Mouse (Mus musculus) hindbrain, embryonic 11.5 days (tissue): ENCODE results near the gene Lmo7. TPM values are rescaled to one million over a fixed set of nuclear protein-coding genes. Genes with fewer than 3 reads are reported as not detected.

ENCODE experiments used
- ATAC-seq: fragments of 200-750 bp; cut with Nextera tagmentation; 2 replicates; pipeline ENCODE4 v1.8.0; 2017; ENCODE audit warnings: mild to moderate bottlenecking, moderate TSS enrichment, moderate library complexity; ENCODE audit not compliant: low FRiP score
- DNase-seq: peaks from one replicate; pipeline ENCODE4 v3.0.0-alpha.2; 2015; ENCODE audit warnings: low spot score
- H3K27ac ChIP-seq: fragments of 300-500 bp; sonication (generic); 2 replicates; pipeline ENCODE4 v1.5.1; 2014; ENCODE audit warnings: mild to moderate bottlenecking, low read depth, low read length
- H3K27me3 ChIP-seq: fragments of 300-500 bp; sonication (generic); 2 replicates; pipeline ENCODE4 v1.6.1; 2014; ENCODE audit warnings: mild to moderate bottlenecking, low read length, moderate library complexity, mixed read lengths; ENCODE audit not compliant: control insufficient read depth, insufficient read depth
- H3K36me3 ChIP-seq: fragments of 300-500 bp; sonication (generic); 2 replicates; pipeline ENCODE4 v1.6.1; 2014; ENCODE audit warnings: mild to moderate bottlenecking, low read length, moderate library complexity, mixed read lengths; ENCODE audit not compliant: control insufficient read depth, insufficient read depth
- H3K4me1 ChIP-seq: fragments of 300-500 bp; sonication (generic); replicated peaks from 2 replicates; pipeline ENCODE4 v1.6.1; 2014; ENCODE audit warnings: low read length, mixed read lengths; ENCODE audit not compliant: control insufficient read depth, insufficient read depth
- H3K4me2 ChIP-seq: fragments of 300-500 bp; sonication (generic); replicated peaks from 2 replicates; pipeline ENCODE4 v1.6.1; 2014; ENCODE audit warnings: mild to moderate bottlenecking, low read depth, low read length
- H3K4me3 ChIP-seq: fragments of 300-500 bp; sonication (generic); 2 replicates; pipeline ENCODE4 v1.5.1; 2014; ENCODE audit warnings: low read depth, low read length
- H3K9ac ChIP-seq: fragments of 300-500 bp; sonication (generic); 2 replicates; pipeline ENCODE4 v1.6.1; 2014; ENCODE audit warnings: low read depth, low read length
- H3K9me3 ChIP-seq: fragments of 300-500 bp; sonication (generic); 2 replicates; pipeline ENCODE4 v1.6.1; 2016; ENCODE audit warnings: low read length; ENCODE audit not compliant: control insufficient read depth
- WGBS: fragments of 180-500 bp; shearing (Covaris S2); extraction: QIAGEN DNeasy Blood & Tissue Kit; methylation state at CpG from one replicate; pipeline ENCODE4 v1.1.7; 2014; 5-methylcytosine and 5-hydroxymethylcytosine counted together
- polyA plus RNA-seq: library from polyadenylated mRNA; unstranded; fragments of >200 nt; fragmentation: Nextera tagmentation; extraction: Ambion mirVana; gene quantifications from 2 replicates; pipeline ENCODE4 v1.2.1, GENCODE M21; 2014

Gene Lmo7
- polyA plus RNA-seq, 1 experiment from 2014 or later: 3.3 TPM

- Histone ChIP-seq H3K27me3 (no peaks in the 10 kb centered on the region), H3K4me1 (no peaks in the 10 kb centered on the region), H3K9me3 (no peaks in the 10 kb centered on the region), H3K36me3 (no peaks in the 10 kb centered on the region), H3K27ac (no peak overlapping the region), H3K4me3 (no peak overlapping the region), H3K4me2 (no peak overlapping the region), H3K9ac (no peak overlapping the region)
- WGBS: over 99% methylated on average over 3 of the region's 3 CpGs
- DNase-seq (no peak), ATAC-seq (no peak)
These were observed 54.7 kb downstream of the Lmo7 start for GRCm38 (mm10) chr14:101784315-101784945.

GRCm38 (mm10) chr14:101787903-101788302 lies 58.1 kb downstream of the Lmo7 start:
- ATAC-seq (no peak), DNase-seq (no peak)
- 76% methylated on average over 5 of the region's 5 CpGs for WGBS
- no peak overlapping the region for H3K4me3 ChIP-seq
- no peak overlapping the region for H3K9ac ChIP-seq
- no peaks in the 10 kb centered on the region for H3K27me3 ChIP-seq
- H3K36me3 ChIP-seq: no peaks in the 10 kb centered on the region
- no peak overlapping the region for H3K4me2 ChIP-seq
- H3K27ac ChIP-seq: no peak overlapping the region
- H3K9me3 ChIP-seq: no peaks in the 10 kb centered on the region
- H3K4me1 ChIP-seq: no peaks in the 10 kb centered on the region

- H3K36me3 ChIP-seq: no peaks in the 10 kb centered on the region
- no peak overlapping the region for H3K4me3 ChIP-seq
- no peak overlapping the region for H3K9ac ChIP-seq
- DNase-seq (no peak), ATAC-seq (no peak)
- WGBS: 92% methylated on average over 6 of the region's 6 CpGs
- no peaks in the 10 kb centered on the region for H3K9me3 ChIP-seq
- H3K27ac ChIP-seq: no peak overlapping the region
- no peaks in the 10 kb centered on the region for H3K4me1 ChIP-seq
- no peaks in the 10 kb centered on the region for H3K27me3 ChIP-seq
- H3K4me2 ChIP-seq: no peak overlapping the region
These were observed 58.7 kb downstream of the Lmo7 start for GRCm38 (mm10) chr14:101788475-101788874.

GRCm38 (mm10) chr14:101794553-101795177 lies 64.9 kb downstream of the Lmo7 start:
- Histone ChIP-seq H3K36me3 (no peaks in the 10 kb centered on the region), H3K9me3 (no peaks in the 10 kb centered on the region), H3K4me2 (no peak overlapping the region), H3K4me1 (no peaks in the 10 kb centered on the region), H3K27me3 (no peaks in the 10 kb centered on the region), H3K27ac (no peak overlapping the region), H3K9ac (no peak overlapping the region), H3K4me3 (no peak overlapping the region)
- no peak for DNase-seq
- 93% methylated on average over 10 of the region's 10 CpGs for whole genome bisulfite sequencing
- ATAC-seq: no peak

- H3K4me3 ChIP-seq: no peak overlapping the region
- no peaks in the 10 kb centered on the region for H3K9me3 ChIP-seq
- H3K27ac ChIP-seq: no peak overlapping the region
- H3K36me3 ChIP-seq: no peaks in the 10 kb centered on the region
- ATAC-seq (no peak), DNase-seq (no peak)
- H3K4me2 ChIP-seq: no peak overlapping the region
- 89% methylated on average over 5 of the region's 5 CpGs for WGBS
- H3K9ac ChIP-seq: no peak overlapping the region
- no peaks in the 10 kb centered on the region for H3K4me1 ChIP-seq
- H3K27me3 ChIP-seq: no peaks in the 10 kb centered on the region
These were observed 68.3 kb downstream of the Lmo7 start for GRCm38 (mm10) chr14:101797930-101798500.

- no peak overlapping the region for H3K4me3 ChIP-seq
- H3K4me2 ChIP-seq: no peak overlapping the region
- H3K27me3 ChIP-seq: no peaks in the 10 kb centered on the region
- H3K27ac ChIP-seq: no peak overlapping the region
- H3K4me1 ChIP-seq: no peaks in the 10 kb centered on the region
- H3K9me3 ChIP-seq: no peaks in the 10 kb centered on the region
- WGBS: 85% methylated on average over 2 of the region's 2 CpGs
- DNase-seq (no peak), ATAC-seq (no peak)
- H3K36me3 ChIP-seq: no peaks in the 10 kb centered on the region
- no peak overlapping the region for H3K9ac ChIP-seq
These were observed 69.0 kb downstream of the Lmo7 start for GRCm38 (mm10) chr14:101798766-101799165.

GRCm38 (mm10) chr14:101801674-101802073 lies 71.9 kb downstream of the Lmo7 start:
- no peaks in the 10 kb centered on the region for H3K9me3 ChIP-seq
- no peak overlapping the region for H3K27ac ChIP-seq
- H3K4me2 ChIP-seq: no peak overlapping the region
- H3K27me3 ChIP-seq: no peaks in the 10 kb centered on the region
- H3K4me1 ChIP-seq: 0 out of 2 replicates have a peak, but pooled peaks cover 2% of the 10 kb centered on the region
- H3K4me3 ChIP-seq: no peak overlapping the region
- ATAC-seq (no peak), DNase-seq (no peak)
- H3K36me3 ChIP-seq: no peaks in the 10 kb centered on the region
- WGBS: 91% methylated on average over 1 of the region's 1 CpGs
- no peak overlapping the region for H3K9ac ChIP-seq

GRCm38 (mm10) chr14:101804119-101804518 lies 74.4 kb downstream of the Lmo7 start:
- Histone ChIP-seq H3K4me1 (0 out of 2 replicates have a peak, but pooled peaks cover 2% of the 10 kb centered on the region), H3K9me3 (no peaks in the 10 kb centered on the region), H3K27me3 (no peaks in the 10 kb centered on the region), H3K27ac (no peak overlapping the region), H3K9ac (no peak overlapping the region), H3K36me3 (no peaks in the 10 kb centered on the region), H3K4me2 (no peak overlapping the region), H3K4me3 (no peak overlapping the region)
- DNase-seq (no peak), ATAC-seq (no peak)
- WGBS: 88% methylated on average over 4 of the region's 4 CpGs
